Mouse (Mus musculus) embryo, embryonic 9.5 days (tissue): ENCODE measurements around the gene Klf1.

ENCODE experiments used
- DNase-seq: peaks from one replicate; pipeline ENCODE4 v3.0.0-alpha.2; 2017; ENCODE audit errors: extremely low spot score

Gene Klf1

DNA sequence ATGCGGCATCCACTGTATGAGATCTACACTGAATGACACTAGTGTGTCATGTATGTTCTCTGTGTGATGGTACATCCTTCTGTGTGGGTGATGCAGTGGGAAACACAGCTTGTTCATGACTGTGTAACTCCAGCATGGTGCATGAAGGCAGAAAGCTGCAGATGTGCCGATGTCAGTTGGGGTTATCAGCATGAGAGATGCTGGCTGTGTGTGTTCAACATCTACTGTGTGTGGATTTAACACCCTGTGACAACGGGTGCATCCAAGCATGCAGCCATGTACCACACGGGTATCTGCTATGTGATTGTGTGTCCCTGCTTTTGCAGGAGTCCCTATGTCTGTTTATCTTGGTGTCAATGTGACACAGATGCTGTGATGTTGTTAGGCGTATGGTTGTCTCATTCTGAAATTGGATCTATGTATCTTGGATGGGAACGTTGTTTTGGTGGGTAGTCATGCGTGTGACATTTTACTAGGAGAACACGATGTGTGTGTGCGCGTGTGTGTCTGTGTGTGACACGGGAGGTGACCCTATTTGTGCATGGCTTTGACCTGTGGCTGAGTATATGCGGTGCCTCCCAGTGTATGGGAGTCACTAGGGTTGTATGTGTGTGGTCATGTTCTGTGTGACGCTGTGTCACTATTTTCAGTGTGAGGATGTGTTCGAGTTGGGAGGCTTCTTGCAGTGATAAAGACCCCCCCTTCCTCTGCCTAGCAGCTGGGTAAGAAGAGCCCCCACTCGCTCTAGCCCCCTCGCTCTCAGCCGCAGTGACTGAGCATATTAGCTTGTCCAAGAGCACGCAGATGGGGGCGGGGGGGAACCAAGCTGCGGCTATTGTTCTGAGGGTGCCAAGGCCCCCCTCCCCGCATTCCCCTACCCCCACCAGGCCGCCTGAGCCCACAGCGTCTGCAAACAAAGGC is 34.6 kb downstream of the Klf1 start:
- no peak for DNase-seq

DNA sequence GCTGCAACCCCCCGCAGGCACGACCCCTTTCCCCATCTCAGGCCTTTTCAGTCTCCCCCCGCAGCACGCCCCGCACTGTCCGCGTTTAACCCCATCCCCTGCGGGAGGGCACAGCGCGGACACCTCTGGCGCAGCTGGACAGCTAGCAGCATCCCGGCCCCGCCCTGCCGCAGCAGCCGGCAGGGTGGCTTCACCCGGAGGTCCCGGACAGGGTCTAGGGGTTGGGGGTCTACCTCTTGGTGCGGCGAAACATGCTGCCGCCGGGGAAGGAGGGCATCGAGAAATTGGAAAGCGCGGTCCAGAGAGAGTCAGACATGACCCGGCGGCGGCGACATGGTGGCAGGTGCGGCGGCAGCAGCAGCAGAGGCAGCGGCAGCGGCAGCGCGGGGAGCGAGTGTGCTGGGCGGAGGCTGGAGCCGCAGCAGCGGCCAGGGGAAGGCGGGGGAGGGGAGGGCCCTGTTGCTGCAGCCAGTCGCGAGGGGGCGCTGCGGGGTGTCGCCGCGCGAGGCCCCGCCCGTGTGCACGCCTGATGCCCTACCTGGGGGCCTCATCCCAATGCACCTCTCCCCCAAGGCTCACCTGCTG is 35.3 kb downstream of the Klf1 start, which contains the start of gene Mast1:
TSS of gene Mast1 (minus strand) at position 398 of the 585 bp plus-strand sequence.
- DNase-seq = peak; percentile 71

DNA sequence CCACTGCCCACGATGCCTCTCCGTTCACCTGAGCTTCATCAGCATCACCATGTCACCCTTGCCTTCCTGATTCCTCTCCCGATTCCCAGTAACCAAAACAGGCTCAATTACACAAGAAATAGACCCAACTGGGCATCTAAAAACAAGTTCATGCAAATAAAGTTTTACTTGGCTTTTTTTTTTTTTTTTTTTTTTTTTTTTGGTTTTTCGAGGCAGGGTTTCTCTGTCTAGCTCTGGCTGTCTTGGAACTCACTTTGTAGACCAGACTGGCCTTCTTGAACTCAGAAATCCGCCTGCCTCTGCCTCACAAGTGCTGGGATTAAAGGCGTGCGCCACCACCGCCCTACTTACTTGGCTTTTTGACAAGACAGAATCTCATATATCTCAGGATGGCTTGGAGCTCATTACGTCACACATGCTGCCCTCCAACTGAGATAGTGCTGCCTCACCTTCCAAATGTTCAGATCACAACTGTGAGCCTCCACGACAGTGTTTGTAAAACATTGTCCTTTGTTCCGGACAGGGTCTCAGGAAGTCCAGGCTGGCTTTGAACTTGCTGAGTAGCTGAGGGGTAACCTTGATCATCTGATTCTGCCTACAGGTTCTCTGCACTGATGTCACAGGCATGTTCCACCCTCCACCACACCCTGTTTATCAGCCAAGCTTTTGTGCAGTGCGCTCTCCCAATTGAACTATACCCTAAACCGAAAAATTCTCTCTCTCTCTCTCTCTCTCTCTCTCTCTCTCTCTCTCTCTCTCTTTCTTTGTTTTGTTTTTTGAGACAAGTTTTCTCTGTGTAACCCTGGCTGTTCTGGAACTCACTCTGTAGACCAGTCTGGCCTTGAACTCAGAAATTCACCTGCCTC is 36.1 kb downstream of the Klf1 start:
- DNase-seq = no peak

DNA sequence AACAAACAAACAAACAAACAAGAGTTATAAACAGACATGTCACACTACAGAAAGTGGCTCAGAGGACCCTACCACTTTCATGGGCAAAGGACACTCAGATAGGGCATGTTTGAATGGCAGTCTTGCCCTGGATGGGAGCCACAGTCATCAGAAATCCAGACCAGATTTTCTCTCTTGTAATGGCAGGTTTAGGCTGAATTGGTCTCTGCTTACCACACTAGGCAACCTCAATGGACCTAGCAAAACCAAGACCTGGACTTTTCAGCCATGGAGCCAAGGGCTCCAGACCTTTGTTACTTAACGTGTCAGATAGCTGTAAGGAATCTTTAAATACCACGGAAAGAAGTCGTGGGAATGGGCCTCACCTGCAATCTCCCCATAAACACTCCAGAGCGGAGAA is 42.0 kb downstream of the Klf1 start:
- DNase-seq = no peak

DNA sequence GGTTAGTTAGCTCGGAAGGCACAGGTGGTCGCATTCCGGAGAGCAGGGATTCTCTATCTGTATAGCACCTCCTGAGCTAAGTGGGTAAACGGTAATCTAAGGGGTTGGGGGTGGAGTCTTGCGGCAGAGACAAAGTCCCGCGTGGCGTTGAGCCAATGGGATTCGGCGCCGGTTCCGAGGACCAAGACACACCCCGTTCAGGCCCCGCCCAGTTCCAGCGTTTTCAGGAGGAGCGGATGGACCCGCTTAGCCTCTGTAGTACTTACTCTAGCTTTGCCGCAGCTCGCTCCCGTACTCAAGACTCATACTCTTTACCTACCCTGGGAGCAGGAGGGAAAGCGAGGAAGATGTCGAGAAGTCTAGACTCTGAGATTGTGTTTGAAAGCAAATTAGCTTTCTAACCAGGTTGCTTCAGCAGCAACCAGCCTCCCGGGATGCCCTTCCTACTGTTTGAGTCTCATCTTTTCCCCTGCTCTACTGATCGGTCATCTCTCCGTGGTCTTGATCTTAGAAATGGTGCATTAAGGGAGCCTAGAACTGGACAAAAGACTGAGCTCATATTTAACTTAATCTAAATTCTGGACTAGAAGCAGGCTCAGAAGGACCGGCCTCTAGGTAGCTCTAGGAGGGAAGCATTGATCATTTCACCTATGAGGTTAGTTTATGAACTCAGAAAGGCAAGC is 42.9 kb downstream of the Klf1 start:
- DNase-seq = no peak

DNA sequence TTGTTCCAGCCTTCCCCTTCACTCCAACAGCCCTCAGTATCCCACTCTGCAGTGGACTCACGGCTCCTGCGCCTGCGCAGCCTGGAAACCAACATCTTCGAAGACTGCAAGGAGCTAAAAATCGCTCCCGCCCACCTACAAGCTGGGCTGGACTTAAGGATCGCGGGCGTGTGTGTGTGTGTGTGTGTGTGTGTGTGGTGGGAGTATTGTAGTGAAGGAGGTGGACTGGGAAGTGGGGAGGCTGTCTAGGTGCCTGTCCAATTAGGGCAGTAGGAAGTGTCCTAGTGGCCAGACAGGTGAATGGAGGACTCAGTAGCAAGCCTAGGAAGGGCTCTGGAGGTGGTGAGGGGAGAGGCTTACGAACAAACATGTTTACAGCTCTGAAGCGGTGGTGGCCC is 43.5 kb downstream of the Klf1 start:
- no peak for DNase-seq

DNA sequence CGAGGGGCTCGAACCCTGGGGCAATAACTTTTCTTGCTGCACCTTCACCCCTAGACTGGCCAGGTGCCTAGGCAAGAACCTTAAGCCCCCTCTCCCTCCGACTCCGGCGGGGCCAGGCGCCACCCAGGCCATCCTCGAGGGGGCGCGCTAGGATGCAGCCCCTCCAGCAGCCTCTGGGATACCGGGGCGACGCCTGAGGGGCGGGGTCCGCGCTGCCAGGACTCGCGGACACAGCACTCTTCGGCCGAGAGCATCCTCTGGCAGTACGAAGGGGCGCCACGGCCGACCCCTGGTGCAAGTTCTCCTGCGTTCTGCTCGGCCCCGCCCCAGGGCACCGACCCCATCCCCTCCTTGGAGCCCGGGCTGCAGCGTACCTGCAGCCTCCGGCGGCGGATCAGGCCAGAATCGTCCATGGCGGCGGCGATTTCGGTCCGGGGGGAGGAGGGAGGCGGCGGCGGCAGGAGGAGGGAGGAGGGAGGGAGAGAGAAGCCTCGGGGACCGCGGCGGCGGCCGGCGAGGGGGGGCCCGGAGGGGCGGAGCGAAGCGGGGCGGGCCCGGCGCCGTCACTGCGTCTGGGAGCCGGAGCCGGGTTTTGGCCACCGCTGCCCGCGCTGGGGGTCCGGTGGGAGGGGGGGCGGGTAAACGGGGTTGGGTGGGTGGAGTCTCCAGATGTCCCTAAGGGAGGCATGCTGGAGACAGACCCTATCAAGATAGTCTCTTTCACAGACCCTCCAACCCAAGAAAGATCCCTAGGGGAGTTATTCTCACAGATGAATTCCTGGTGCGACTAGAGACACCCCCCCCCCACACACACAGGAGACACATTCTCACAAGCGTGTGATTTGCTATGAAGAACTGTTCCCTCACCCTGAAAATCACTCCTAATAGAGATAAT is 44.2 kb downstream of the Klf1 start:
- peak; percentile 66 for DNase-seq

DNA sequence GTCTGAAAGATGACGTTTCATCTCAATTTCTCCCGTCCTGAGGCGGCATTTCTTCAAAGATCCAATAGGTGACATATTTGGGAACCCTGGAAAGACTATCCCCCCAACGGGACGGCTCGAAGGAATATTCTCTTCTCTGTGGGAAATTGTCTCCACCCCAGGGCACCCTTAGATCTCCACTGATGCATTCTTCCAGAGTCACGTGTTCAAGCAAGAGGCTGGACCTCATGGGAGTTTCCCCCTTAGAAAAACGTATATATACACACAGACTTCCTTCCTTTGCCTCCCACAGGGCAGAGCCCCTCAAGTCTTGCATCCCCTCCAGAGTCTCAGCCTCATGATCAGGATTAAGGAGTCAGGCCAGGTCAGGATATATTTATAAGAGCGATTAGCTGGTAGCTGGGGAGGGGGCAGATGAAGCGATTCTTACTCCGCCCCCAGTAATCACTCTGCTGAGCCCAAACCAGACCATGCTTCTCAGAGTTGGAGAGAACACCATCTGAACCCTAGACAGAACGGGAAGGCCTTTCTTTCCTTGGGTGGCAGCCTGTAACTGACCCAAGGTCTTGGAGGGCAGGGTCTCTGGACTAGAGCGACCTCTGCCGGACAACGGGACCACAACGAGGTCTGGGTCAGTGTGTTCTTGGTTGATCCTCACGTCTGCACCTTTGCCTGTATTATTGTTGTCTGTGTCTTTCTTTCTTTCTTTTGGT is 45.0 kb downstream of the Klf1 start, which contains the start of gene Rtbdn:
TSS of gene Rtbdn (plus strand) at position 464 of the 713 bp plus-strand sequence.
- DNase-seq = no peak

DNA sequence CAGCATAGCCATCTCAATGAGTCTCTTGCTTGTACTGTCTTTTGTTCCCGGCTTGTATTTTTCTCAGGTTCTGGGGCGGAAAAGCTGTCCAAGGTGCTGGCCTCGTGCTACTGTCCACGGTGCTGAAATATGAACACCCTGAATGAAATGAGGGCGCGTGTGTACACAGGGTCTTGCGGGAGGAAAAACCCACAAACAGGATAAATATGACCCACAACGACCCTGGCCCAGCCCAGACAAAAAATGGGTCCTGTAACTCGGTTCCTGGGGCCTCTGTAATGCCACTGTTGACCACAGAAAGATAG is 45.5 kb downstream of the Klf1 start:
- DNase-seq = no peak

DNA sequence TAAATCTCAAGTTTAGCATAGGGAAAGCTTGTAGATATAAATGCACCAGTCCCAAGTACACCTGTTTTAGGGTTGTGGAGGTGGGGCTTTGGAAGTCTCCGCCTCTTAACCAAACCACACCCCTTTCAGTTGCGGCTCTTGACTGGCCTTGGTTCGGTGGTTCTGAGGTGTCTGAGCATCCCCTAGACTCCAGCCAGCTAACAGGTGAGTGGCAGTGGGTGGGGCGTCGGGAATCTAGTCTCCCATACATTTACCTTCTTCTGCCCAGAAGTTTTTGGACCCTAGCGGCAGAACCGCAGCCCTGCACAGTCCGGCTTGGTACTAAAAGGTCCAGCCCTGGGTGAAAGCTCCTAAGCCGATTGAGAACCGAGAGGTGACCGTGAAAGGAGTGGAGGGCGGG is 48.0 kb downstream of the Klf1 start:
- no peak for DNase-seq

DNA sequence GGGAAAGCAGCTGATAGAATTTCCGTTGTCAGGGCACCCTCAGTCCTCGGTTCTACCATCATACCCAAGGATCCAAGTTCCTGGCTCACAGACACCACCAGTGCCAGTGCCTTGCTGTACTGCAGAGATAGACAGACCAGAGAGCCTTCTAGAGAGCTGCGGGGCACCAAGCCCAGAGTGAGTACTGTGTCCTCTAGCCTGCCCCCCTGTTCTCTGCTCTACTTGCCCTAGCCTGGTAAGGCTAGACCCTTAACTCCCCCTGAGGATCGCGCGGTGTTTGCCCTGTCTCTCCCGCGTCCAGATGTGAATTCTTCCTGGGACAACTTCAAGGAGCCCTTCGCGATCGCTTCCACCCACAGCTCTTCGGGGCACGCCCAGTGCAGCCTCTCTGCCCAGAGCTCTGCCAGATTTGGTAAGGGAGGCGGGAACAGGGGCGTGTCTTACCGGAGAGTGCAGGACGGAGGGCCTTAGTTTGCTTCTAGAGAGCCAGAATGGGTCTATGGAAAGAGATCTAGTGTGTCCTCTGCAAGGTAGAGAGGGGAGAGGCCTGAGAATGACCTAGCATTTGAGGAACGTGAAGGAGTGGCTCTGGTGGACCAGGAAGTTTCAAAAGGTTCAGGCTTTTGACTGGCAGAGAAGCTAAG is 51.0 kb downstream of the Klf1 start:
- no peak for DNase-seq
